Mouse (Mus musculus): ENCODE results near the gene Gm20388. TPM values are rescaled to one million over a fixed set of nuclear protein-coding genes. Genes with fewer than 3 reads are reported as not detected.
"Not testable (repeated sequence)": the region's sequence is repeated elsewhere in the genome, so short reads cannot be mapped to it uniquely, and the experiment has no call there.

Gene Gm20388
- polyA plus RNA-seq, 2 experiments = 8.5 TPM; not detected in 1

GRCm38 (mm10) chr8:123958130-123958529 is 4047.5 kb downstream of the Gm20388 start:
- H3K27ac ChIP-seq = no peak overlapping the region
- no peaks in the 10 kb centered on the region for H3K9me3 ChIP-seq (ENCODE audit: control insufficient read depth, low read length)
- H3K9ac ChIP-seq (replicated peaks) = no peak overlapping the region
- H3K4me1 ChIP-seq (replicated peaks; ENCODE audit: control insufficient read depth in 2 of 2, insufficient read depth in 2 of 2, low read length in 1 of 2) = 0 out of 4 replicates have a peak, but pooled peaks cover 0 to 2% of the 10 kb centered on the region in 2 experiments
- H3K27me3 ChIP-seq (ENCODE audit: control insufficient read depth, insufficient read depth, low read length) = no peaks in the 10 kb centered on the region
- WGBS (ENCODE audit: insufficient replicate concordance) = 86% methylated on average over 17 of the region's 17 CpGs
- TF ChIP-seq EP300 (IDR thresholded peaks at IDR 0.05; ENCODE audit: low read depth) (no peak), CTCF (IDR thresholded peaks at IDR 0.05; ENCODE audit: low read depth) (no peak)
- no peak overlapping the region for H3K4me3 ChIP-seq (ENCODE audit: insufficient read depth in 1 of 2, low read depth in 2 of 2, low read length in 2 of 2)
- ATAC-seq (ENCODE audit: insufficient read depth) (no peak), DNase-seq (ENCODE audit: low read depth in 3 of 3, low spot score in 3 of 3) (no peak)
- H3K4me2 ChIP-seq (ENCODE audit: low read depth) = no peak overlapping the region
- peaks cover 100% of the 10 kb centered on the region for H3K36me3 ChIP-seq (replicated peaks; ENCODE audit: control insufficient read depth, insufficient read depth, low read depth)

- 91% methylated on average over 6 of the region's 6 CpGs for WGBS (ENCODE audit: insufficient replicate concordance)
- Histone ChIP-seq H3K4me1 (replicated peaks; ENCODE audit: control insufficient read depth in 2 of 2, insufficient read depth in 2 of 2, low read length in 1 of 2) (0 out of 4 replicates have a peak, but pooled peaks cover 0 to 2% of the 10 kb centered on the region in 2 experiments), H3K27ac (no peak overlapping the region), H3K36me3 (replicated peaks; ENCODE audit: control insufficient read depth, insufficient read depth, low read depth) (peaks cover 100% of the 10 kb centered on the region), H3K4me2 (ENCODE audit: low read depth) (no peak overlapping the region), H3K27me3 (ENCODE audit: control insufficient read depth, insufficient read depth, low read length) (no peaks in the 10 kb centered on the region), H3K9me3 (ENCODE audit: control insufficient read depth, low read length) (no peaks in the 10 kb centered on the region), H3K4me3 (ENCODE audit: insufficient read depth in 1 of 2, low read depth in 2 of 2, low read length in 2 of 2) (no peak overlapping the region), H3K9ac (replicated peaks) (no peak overlapping the region)
- DNase-seq (ENCODE audit: low read depth in 3 of 3, low spot score in 3 of 3) (no peak), ATAC-seq (ENCODE audit: insufficient read depth) (no peak)
- no peak for TF ChIP-seq CTCF (IDR thresholded peaks at IDR 0.05; ENCODE audit: low read depth)
- no peak for TF ChIP-seq EP300 (IDR thresholded peaks at IDR 0.05; ENCODE audit: low read depth)
These were observed 4048.8 kb downstream of the Gm20388 start for GRCm38 (mm10) chr8:123959473-123959872.

- Histone ChIP-seq H3K4me1 (replicated peaks; ENCODE audit: control insufficient read depth in 2 of 2, insufficient read depth in 2 of 2, low read length in 1 of 2) (0 out of 4 replicates have a peak, but pooled peaks cover 0 to 2% of the 10 kb centered on the region in 2 experiments), H3K27ac (no peak overlapping the region), H3K27me3 (ENCODE audit: control insufficient read depth, insufficient read depth, low read length) (no peaks in the 10 kb centered on the region), H3K9ac (replicated peaks) (no peak overlapping the region), H3K9me3 (ENCODE audit: control insufficient read depth, low read length) (no peaks in the 10 kb centered on the region), H3K4me3 (ENCODE audit: insufficient read depth in 1 of 2, low read depth in 2 of 2, low read length in 2 of 2) (no peak overlapping the region), H3K36me3 (replicated peaks; ENCODE audit: control insufficient read depth, insufficient read depth, low read depth) (peaks cover 100% of the 10 kb centered on the region), H3K4me2 (ENCODE audit: low read depth) (no peak overlapping the region)
- WGBS (ENCODE audit: insufficient replicate concordance) = 85% methylated on average over 9 of the region's 9 CpGs
- ATAC-seq (ENCODE audit: insufficient read depth) (no peak), DNase-seq (ENCODE audit: low read depth in 3 of 3, low spot score in 3 of 3) (no peak)
- TF ChIP-seq EP300 (IDR thresholded peaks at IDR 0.05; ENCODE audit: low read depth) (no peak), CTCF (IDR thresholded peaks at IDR 0.05; ENCODE audit: low read depth) (no peak)
These were observed 4049.4 kb downstream of the Gm20388 start for GRCm38 (mm10) chr8:123960056-123960455.

GRCm38 (mm10) chr8:123960556-123960955 is 4049.9 kb downstream of the Gm20388 start:
- H3K36me3 ChIP-seq (replicated peaks; ENCODE audit: control insufficient read depth, insufficient read depth, low read depth) = peaks cover 100% of the 10 kb centered on the region
- not testable (repeated sequence) for H3K9ac ChIP-seq (replicated peaks); H3K27me3 ChIP-seq (ENCODE audit: control insufficient read depth, insufficient read depth, low read length); ATAC-seq (ENCODE audit: insufficient read depth); H3K4me2 ChIP-seq (ENCODE audit: low read depth); H3K27ac ChIP-seq; H3K4me1 ChIP-seq (replicated peaks; ENCODE audit: control insufficient read depth in 2 of 2, insufficient read depth in 2 of 2, low read length in 1 of 2); DNase-seq (ENCODE audit: low read depth in 3 of 3, low spot score in 3 of 3); H3K4me3 ChIP-seq (ENCODE audit: insufficient read depth in 1 of 2, low read depth in 2 of 2, low read length in 2 of 2); H3K9me3 ChIP-seq (ENCODE audit: control insufficient read depth, low read length)
- WGBS (ENCODE audit: insufficient replicate concordance) = 86% methylated on average over 5 of the region's 5 CpGs

- ATAC-seq (ENCODE audit: insufficient read depth) (0 out of 2 replicates have a peak, but pooled peaks have one; percentile 28), DNase-seq (ENCODE audit: low read depth in 3 of 3, low spot score in 3 of 3) (no peak)
- Histone ChIP-seq H3K27me3 (ENCODE audit: control insufficient read depth, insufficient read depth, low read length) (no peaks in the 10 kb centered on the region), H3K4me1 (replicated peaks; ENCODE audit: control insufficient read depth in 2 of 2, insufficient read depth in 2 of 2, low read length in 1 of 2) (0 out of 4 replicates have a peak, but pooled peaks cover 0 to 2% of the 10 kb centered on the region in 2 experiments), H3K9ac (replicated peaks) (no peak overlapping the region), H3K4me3 (ENCODE audit: insufficient read depth in 1 of 2, low read depth in 2 of 2, low read length in 2 of 2) (no peak overlapping the region), H3K27ac (no peak overlapping the region), H3K36me3 (replicated peaks; ENCODE audit: control insufficient read depth, insufficient read depth, low read depth) (peaks cover 100% of the 10 kb centered on the region), H3K4me2 (ENCODE audit: low read depth) (no peak overlapping the region), H3K9me3 (ENCODE audit: control insufficient read depth, low read length) (no peaks in the 10 kb centered on the region)
- TF ChIP-seq EP300 (IDR thresholded peaks at IDR 0.05; ENCODE audit: low read depth) (no peak), CTCF (IDR thresholded peaks at IDR 0.05; ENCODE audit: low read depth) (no peak)
- 100% methylated on average over 1 of the region's 1 CpGs for WGBS (ENCODE audit: insufficient replicate concordance)
These were observed 4050.7 kb downstream of the Gm20388 start for GRCm38 (mm10) chr8:123961371-123961770.

Measured in liver, embryonic 14.5 days (tissue).